Mouse (Mus musculus) MEL (cell line): Measurements from ENCODE around the gene Gm10160. TPM values are rescaled to one million over a fixed set of nuclear protein-coding genes. Genes with fewer than 3 reads are reported as not detected.

Source experiments
- DNase-seq: peaks from one replicate; pipeline ENCODE4 v3.0.0; 2011; ENCODE audit warnings: low read depth, low spot score
- H3K27ac ChIP-seq: 2 replicates; pipeline ENCODE4 v1.5.1; 2012; ENCODE audit warnings: low read depth, mild to moderate bottlenecking, control low read depth, low read length, moderate library complexity; ENCODE audit not compliant: control insufficient read depth
- H3K27me3 ChIP-seq, 2 experiments: fragments of 150-350 bp in 1 of 2; sonication (generic) in 1 of 2; 2 replicates each; pipeline ENCODE4 v1.6.1; 2012; ENCODE audit warnings: low read length in 2 of 2, mild to moderate bottlenecking in 2 of 2, improper control_type of control experiment in 1 of 2, moderate library complexity in 1 of 2; ENCODE audit not compliant: insufficient read depth in 2 of 2, control insufficient read depth in 1 of 2
- H3K36me3 ChIP-seq, 2 experiments: 2 replicates each; pipeline ENCODE4 v1.6.1; 2012 to 2014; ENCODE audit warnings: low read length in 2 of 2, improper control_type of control experiment in 1 of 2, inconsistent platforms in 1 of 2, mild to moderate bottlenecking in 1 of 2; ENCODE audit not compliant: insufficient read depth in 2 of 2, control insufficient read depth in 1 of 2
- H3K4me1 ChIP-seq, 2 experiments: fragments of 150-350 bp in 1 of 2; sonication (generic) in 1 of 2; 2 replicates each; pipeline ENCODE4 v1.6.1; 2012; ENCODE audit warnings: low read length in 2 of 2, improper control_type of control experiment in 1 of 2, mild to moderate bottlenecking in 1 of 2; ENCODE audit not compliant: insufficient read depth in 2 of 2, control insufficient read depth in 1 of 2
- H3K4me3 ChIP-seq, 2 experiments: fragments of 150-350 bp in 1 of 2; sonication (generic) in 1 of 2; 2 replicates each; pipeline ENCODE4 v1.5.1; 2012; ENCODE audit warnings: low read depth in 2 of 2, low read length in 2 of 2, mild to moderate bottlenecking in 2 of 2, moderate library complexity in 2 of 2, control low read depth in 1 of 2, improper control_type of control experiment in 1 of 2; ENCODE audit not compliant: control insufficient read depth in 1 of 2, insufficient read depth in 1 of 2
- H3K79me2 ChIP-seq: 2 replicates; pipeline ENCODE4 v1.6.1; 2012; ENCODE audit warnings: mild to moderate bottlenecking, low read length, moderate library complexity; ENCODE audit not compliant: control insufficient read depth, poor library complexity, insufficient read depth
- H3K9ac ChIP-seq: 2 replicates; pipeline ENCODE4 v1.6.1; 2012; ENCODE audit warnings: low read depth, mild to moderate bottlenecking, control low read depth, low read length, moderate library complexity; ENCODE audit not compliant: control insufficient read depth, poor library complexity, severe bottlenecking
- H3K9me3 ChIP-seq: fragments of 150-350 bp; sonication (generic); replicated peaks from 2 replicates; pipeline ENCODE4 v1.6.1; 2012; ENCODE audit warnings: mild to moderate bottlenecking, low read length, improper control_type of control experiment, moderate library complexity; ENCODE audit not compliant: insufficient read depth
- BHLHE40 ChIP-seq: IDR thresholded peaks from 2 replicates; pipeline ENCODE4 v1.6.1; 2012; ENCODE audit warnings: low read depth, mild to moderate bottlenecking, inconsistent platforms, low read length, improper control_type of control experiment, borderline replicate concordance
- GATA1 ChIP-seq: IDR thresholded peaks from 2 replicates; pipeline ENCODE4 v1.6.1; 2011; ENCODE audit warnings: low read depth, low read length, improper control_type of control experiment
- KAT2A ChIP-seq: conservative IDR thresholded peaks from 2 replicates; pipeline ENCODE4 v1.6.1; 2012; ENCODE audit warnings: low read depth, low read length, improper control_type of control experiment, inconsistent platforms
- MAFK ChIP-seq: IDR thresholded peaks from 2 replicates; pipeline ENCODE4 v1.6.1; 2011; ENCODE audit warnings: low read depth, mild to moderate bottlenecking, low read length, improper control_type of control experiment, borderline replicate concordance
- MEF2A ChIP-seq: IDR thresholded peaks from 2 replicates; pipeline ENCODE4 v1.6.1; 2014; ENCODE audit warnings: low read depth, mild to moderate bottlenecking, inconsistent platforms, low read length, improper control_type of control experiment; ENCODE audit not compliant: poor library complexity, insufficient replicate concordance, severe bottlenecking; ENCODE audit errors: extremely low read depth
- MXI1 ChIP-seq: IDR thresholded peaks from 2 replicates; pipeline ENCODE4 v1.6.1; 2011; ENCODE audit warnings: mild to moderate bottlenecking, low read depth, low read length, improper control_type of control experiment
- MYC ChIP-seq: IDR thresholded peaks from 2 replicates; pipeline ENCODE4 v1.6.1; 2011; ENCODE audit warnings: low read depth, mild to moderate bottlenecking, low read length, improper control_type of control experiment, moderate library complexity
- POLR2A ChIP-seq, 2 experiments: IDR thresholded peaks; 2 replicates each; pipeline ENCODE4 v1.6.1; 2011 to 2012; ENCODE audit warnings: low read length in 2 of 2, mild to moderate bottlenecking in 2 of 2, control low read depth in 1 of 2, improper control_type of control experiment in 1 of 2, low read depth in 1 of 2, moderate library complexity in 1 of 2; ENCODE audit not compliant: control insufficient read depth in 1 of 2, insufficient read depth in 1 of 2, poor library complexity in 1 of 2
- POLR2AphosphoS5 ChIP-seq: IDR thresholded peaks from 2 replicates; pipeline ENCODE4 v1.6.1; 2012; ENCODE audit warnings: low read depth, borderline replicate concordance, mild to moderate bottlenecking, inconsistent platforms, low read length, moderate library complexity, mixed read lengths
- RCOR1 ChIP-seq: IDR thresholded peaks from 2 replicates; pipeline ENCODE4 v1.6.1; 2012; ENCODE audit warnings: low read depth, mild to moderate bottlenecking, inconsistent platforms, low read length, improper control_type of control experiment
- SIN3A ChIP-seq: IDR thresholded peaks from 2 replicates; pipeline ENCODE4 v1.6.1; 2012; ENCODE audit warnings: low read length, improper control_type of control experiment, inconsistent platforms
- SMC3 ChIP-seq: IDR thresholded peaks from 2 replicates; pipeline ENCODE4 v1.6.1; 2011; ENCODE audit warnings: low read depth, low read length, improper control_type of control experiment
- USF1 ChIP-seq: IDR thresholded peaks from 2 replicates; pipeline ENCODE4 v1.6.1; 2014; ENCODE audit warnings: low read depth, mild to moderate bottlenecking, inconsistent platforms, low read length, improper control_type of control experiment, moderate library complexity
- USF2 ChIP-seq, 2 experiments: IDR thresholded peaks; 2 replicates each; pipeline ENCODE4 v1.6.1; 2011 to 2012; ENCODE audit warnings: improper control_type of control experiment in 2 of 2, low read length in 2 of 2, borderline replicate concordance in 1 of 2, inconsistent platforms in 1 of 2, low read depth in 1 of 2, mild to moderate bottlenecking in 1 of 2; ENCODE audit not compliant: insufficient read depth in 1 of 2
- polyA plus RNA-seq, 2 experiments: library from polyadenylated mRNA; stranded (reverse) in 1 of 2; unstranded in 1 of 2; fragments of >175 nt in 1 of 2; fragments of >200 nt in 1 of 2; gene quantifications; 2 replicates each; pipeline versions ENCODE4 v1.2.1 to v1.2.4; 2012; ENCODE audit warnings: low replicate concordance in 2 of 2, low read depth in 1 of 2; ENCODE audit not compliant: insufficient read length in 2 of 2, insufficient read depth in 1 of 2, missing spikeins in 1 of 2
- total RNA-seq: library from RNA; depleted of rRNA; stranded (reverse); fragments of 300-350 nt; gene quantifications from 2 replicates; pipeline ENCODE4 v1.2.3, GENCODE M21; 2012

Gene Gm10160
- total and polyA plus RNA-seq, 3 experiments: not detected

- H3K27ac ChIP-seq: no peak overlapping the region
- H3K9ac ChIP-seq: no peak overlapping the region
- H3K4me3 ChIP-seq: no peak overlapping the region
- no peaks in the 10 kb centered on the region for H3K27me3 ChIP-seq
- TF ChIP-seq MEF2A: no peak
- TF ChIP-seq GATA1: 0 out of 2 replicates have a peak, but pooled peaks have one; percentile 14
- peaks cover 0 to 8% of the 10 kb centered on the region in 2 experiments; a peak in 2 of 4 replicates for H3K36me3 ChIP-seq
- DNase-seq: no peak
- no peaks in the 10 kb centered on the region for H3K79me2 ChIP-seq
- H3K9me3 ChIP-seq: no peaks in the 10 kb centered on the region
- H3K4me1 ChIP-seq: peaks cover 6 to 15% of the 10 kb centered on the region in 2 experiments
Observed at GRCm38 (mm10) chr7:81875372-81875771, 19.8 kb upstream of the Gm10160 start.

DNA sequence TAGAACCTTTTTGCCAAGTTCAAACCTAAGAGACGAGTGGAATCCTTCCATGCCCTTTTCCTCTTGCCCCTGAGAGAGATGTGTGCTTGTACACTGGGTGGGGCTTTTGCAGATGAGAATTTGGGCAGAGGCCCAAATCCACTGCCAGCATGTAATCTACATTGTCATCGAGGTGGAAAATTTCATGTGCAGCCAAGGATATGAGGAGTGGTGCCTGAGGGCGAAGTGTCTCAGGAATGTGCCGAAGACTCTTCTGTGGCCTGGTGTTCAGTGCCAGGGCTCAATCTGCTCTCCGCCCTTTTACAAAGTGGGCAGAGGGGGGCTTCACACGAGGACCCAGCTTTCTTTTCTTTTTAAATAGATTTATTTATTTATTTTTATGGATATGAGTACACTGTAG, 19.0 kb upstream of the Gm10160 start:
- peaks cover 0 to 8% of the 10 kb centered on the region in 2 experiments; a peak in 2 of 4 replicates for H3K36me3 ChIP-seq
- H3K4me3 ChIP-seq: peak overlapping the region in 1 of 2 experiments; percentile 47; a peak in 2 of 4 replicates
- H3K27me3 ChIP-seq: no peaks in the 10 kb centered on the region
- peaks cover 6 to 15% of the 10 kb centered on the region in 2 experiments for H3K4me1 ChIP-seq
- H3K27ac ChIP-seq: no peak overlapping the region
- TF ChIP-seq RCOR1 (no peak), GATA1 (0 out of 2 replicates have a peak, but pooled peaks have one; percentile 8)
- TF ChIP-seq, all 39 proteins: peak for 1
- DNase-seq: peak; percentile 45
- no peak overlapping the region for H3K9ac ChIP-seq
- no peaks in the 10 kb centered on the region for H3K79me2 ChIP-seq
- H3K9me3 ChIP-seq: no peaks in the 10 kb centered on the region

DNA sequence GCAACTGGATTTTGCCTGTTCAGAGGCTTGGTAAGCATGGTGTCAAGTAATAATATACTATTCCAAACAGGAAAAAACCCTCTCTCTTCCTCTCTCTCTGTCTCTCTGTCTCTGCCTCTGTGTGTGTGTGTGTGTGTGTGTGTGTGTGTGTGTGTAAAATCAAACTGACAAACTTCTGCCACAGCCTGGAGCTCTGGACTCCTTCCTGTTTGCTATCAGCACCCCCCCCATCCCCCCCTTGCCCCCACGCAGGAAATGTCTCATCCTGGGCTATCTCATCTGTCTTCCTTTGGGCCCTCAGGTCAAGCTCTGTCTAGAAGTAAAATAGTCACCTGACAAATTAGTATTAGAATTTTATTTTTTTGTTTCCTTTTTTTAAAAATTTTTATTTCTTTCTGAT, 18.2 kb upstream of the Gm10160 start:
- H3K27me3 ChIP-seq: no peaks in the 10 kb centered on the region
- peaks cover 6 to 15% of the 10 kb centered on the region in 2 experiments for H3K4me1 ChIP-seq
- H3K27ac ChIP-seq: peak overlapping the region; percentile 43; the same call in 1 of the 2 replicates
- no peaks in the 10 kb centered on the region for H3K79me2 ChIP-seq
- TF ChIP-seq KAT2A (no peak), MYC (no peak), SMC3 (no peak), USF2 (IDR thresholded peaks at IDR 0.05; ENCODE audit: borderline replicate concordance in 1 of 2, insufficient read depth in 1 of 2, low read depth in 1 of 2, low read length in 2 of 2) (no peak), POLR2A (IDR thresholded peaks at IDR 0.05; ENCODE audit: control insufficient read depth in 1 of 2, insufficient read depth in 1 of 2, low read depth in 1 of 2, low read length in 2 of 2, poor library complexity in 1 of 2) (no peak), MXI1 (no peak), USF1 (no peak), SIN3A (no peak), POLR2AphosphoS5 (no peak), BHLHE40 (no peak), GATA1 (no peak), MAFK (no peak)
- TF ChIP-seq, all 39 proteins: peak for 0
- no peaks in the 10 kb centered on the region for H3K9me3 ChIP-seq
- H3K4me3 ChIP-seq: peak overlapping the region; percentile 41 to 47; a peak in 3 of 4 replicates
- H3K9ac ChIP-seq: peak overlapping the region; percentile 49
- peaks cover 0 to 8% of the 10 kb centered on the region in 2 experiments; a peak in 2 of 4 replicates for H3K36me3 ChIP-seq
- peak; percentile 12 for DNase-seq
